Mouse (Mus musculus) bone marrow macrophage, adult 2 months (primary cell): ENCODE data around the gene Gm20388. TPM values are rescaled to one million over a fixed set of nuclear protein-coding genes. Genes with fewer than 3 reads are reported as not detected.

Source experiments
- H3K27ac ChIP-seq: 2 replicates; pipeline ENCODE4 v1.5.1; 2012; ENCODE audit warnings: low read depth, low read length; ENCODE audit not compliant: insufficient read depth
- H3K4me1 ChIP-seq: 2 replicates; pipeline ENCODE4 v1.6.1; 2012; ENCODE audit warnings: low read length; ENCODE audit not compliant: control insufficient read depth, insufficient read depth
- H3K4me3 ChIP-seq: 2 replicates; pipeline ENCODE4 v1.5.1; 2012; ENCODE audit warnings: mild to moderate bottlenecking, low read length, moderate library complexity; ENCODE audit not compliant: insufficient read depth
- CTCF ChIP-seq: IDR thresholded peaks from 2 replicates; pipeline ENCODE4 v1.5.1; 2012; ENCODE audit warnings: low read depth, mild to moderate bottlenecking, low read length, moderate library complexity
- POLR2A ChIP-seq: IDR thresholded peaks from 2 replicates; pipeline ENCODE4 v1.6.1; 2012; ENCODE audit warnings: mild to moderate bottlenecking, low read depth, low read length, borderline replicate concordance
- polyA plus RNA-seq: library from polyadenylated mRNA; stranded (reverse); fragments of >200 nt; gene quantifications from 2 replicates; pipeline ENCODE4 v1.2.4, GENCODE M21; 2012; ENCODE audit not compliant: missing spikeins, insufficient read depth, insufficient read length

Gm20388 gene
- polyA plus RNA-seq, 1 experiment: 32.7 TPM

GRCm38 (mm10) chr8:124294425-124294824 is 4383.8 kb downstream of the Gm20388 start:
- H3K4me3 ChIP-seq: no peak overlapping the region
- H3K27ac ChIP-seq: no peak overlapping the region
- TF ChIP-seq CTCF: no peak
- TF ChIP-seq POLR2A: no peak
- peaks cover 4% of the 10 kb centered on the region; the same call in 1 of the 2 replicates for H3K4me1 ChIP-seq

GRCm38 (mm10) chr8:124294900-124295299 is 4384.3 kb downstream of the Gm20388 start:
- no peak overlapping the region for H3K27ac ChIP-seq
- peaks cover 4% of the 10 kb centered on the region; the same call in 1 of the 2 replicates for H3K4me1 ChIP-seq
- H3K4me3 ChIP-seq: no peak overlapping the region
- TF ChIP-seq CTCF: no peak
- no peak for TF ChIP-seq POLR2A

GRCm38 (mm10) chr8:124295357-124295756 is 4384.7 kb downstream of the Gm20388 start:
- peaks cover 4% of the 10 kb centered on the region; the same call in 1 of the 2 replicates for H3K4me1 ChIP-seq
- H3K27ac ChIP-seq: no peak overlapping the region
- TF ChIP-seq CTCF (no peak), POLR2A (no peak)
- no peak overlapping the region for H3K4me3 ChIP-seq

GRCm38 (mm10) chr8:124301512-124301911 is 4390.9 kb downstream of the Gm20388 start:
- H3K27ac ChIP-seq: no peak overlapping the region
- no peak for TF ChIP-seq CTCF
- no peak for TF ChIP-seq POLR2A
- no peak overlapping the region for H3K4me3 ChIP-seq
- peaks cover 8% of the 10 kb centered on the region for H3K4me1 ChIP-seq

DNA sequence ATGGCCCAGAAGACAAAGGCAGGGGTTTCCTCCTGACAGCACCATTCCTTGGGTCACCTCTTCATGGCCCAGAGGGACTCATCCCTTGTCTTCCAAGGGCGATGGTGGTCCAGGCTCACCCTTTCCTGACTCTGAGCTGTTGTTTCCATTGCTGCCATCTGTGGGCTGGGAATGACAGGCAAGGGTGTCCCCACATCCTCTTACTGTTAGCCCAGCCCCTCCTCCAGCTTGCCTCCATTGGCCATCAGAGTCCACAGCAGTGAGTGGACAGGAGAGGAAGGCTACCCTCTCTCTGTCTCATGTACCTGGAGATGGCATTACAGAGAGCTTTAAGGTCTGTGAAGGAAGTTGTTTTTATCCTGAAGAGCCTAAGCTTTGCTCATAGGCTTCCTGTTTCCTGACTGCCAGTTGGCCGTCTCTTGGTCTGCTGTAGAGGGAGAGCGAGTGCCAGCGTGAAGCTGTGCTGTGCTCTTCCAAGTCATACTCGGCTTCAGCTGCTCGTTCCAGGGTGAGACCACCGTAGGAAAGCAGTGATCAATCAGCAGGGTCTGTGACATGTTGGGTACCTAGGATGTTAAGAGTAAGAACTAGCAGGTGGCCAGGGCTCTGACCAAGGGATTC is 4391.4 kb downstream of the Gm20388 start:
- Histone ChIP-seq H3K4me3 (no peak overlapping the region), H3K4me1 (peaks cover 8% of the 10 kb centered on the region), H3K27ac (no peak overlapping the region)
- TF ChIP-seq CTCF: no peak
- TF ChIP-seq POLR2A: no peak

DNA sequence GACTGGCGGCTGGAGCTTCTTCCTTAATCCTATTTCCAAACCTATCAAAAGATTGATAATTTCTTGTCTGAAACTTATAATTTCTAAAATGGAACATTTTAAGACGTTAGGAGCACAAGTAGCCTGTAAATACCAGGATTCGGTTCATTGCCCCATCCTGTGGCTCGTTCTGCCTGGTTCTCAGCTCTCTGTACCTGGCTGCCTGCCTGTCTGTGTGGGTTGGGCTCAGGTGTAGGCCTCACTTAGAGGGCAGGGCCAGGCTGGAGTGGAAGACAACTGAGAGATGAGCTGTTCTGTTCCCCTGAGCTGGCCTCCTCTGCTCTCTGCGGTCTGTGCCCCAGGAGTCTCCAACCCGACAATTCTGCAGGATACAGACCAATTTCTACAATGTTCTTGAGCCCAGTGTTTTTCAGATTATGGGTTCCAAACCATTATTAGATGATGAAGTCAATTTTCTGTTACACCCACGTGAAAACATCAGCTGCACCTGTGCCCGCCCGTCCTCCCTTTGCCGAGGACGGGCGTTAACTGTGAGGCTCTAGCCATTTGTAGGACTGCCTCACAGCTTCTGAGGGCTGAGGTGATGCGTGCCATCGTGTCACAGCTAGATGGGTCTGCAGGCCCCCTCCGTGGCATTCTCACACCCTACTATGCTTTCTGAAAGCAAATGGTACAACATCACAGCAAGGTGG is 4392.7 kb downstream of the Gm20388 start:
- Histone ChIP-seq H3K4me1 (peaks cover 8% of the 10 kb centered on the region), H3K27ac (no peak overlapping the region), H3K4me3 (no peak overlapping the region)
- TF ChIP-seq CTCF: no peak

GRCm38 (mm10) chr8:124304141-124304540 is 4393.5 kb downstream of the Gm20388 start:
- H3K4me3 ChIP-seq: no peak overlapping the region
- H3K4me1 ChIP-seq: peaks cover 8% of the 10 kb centered on the region
- TF ChIP-seq POLR2A: no peak
- TF ChIP-seq CTCF: no peak
- no peak overlapping the region for H3K27ac ChIP-seq

DNA sequence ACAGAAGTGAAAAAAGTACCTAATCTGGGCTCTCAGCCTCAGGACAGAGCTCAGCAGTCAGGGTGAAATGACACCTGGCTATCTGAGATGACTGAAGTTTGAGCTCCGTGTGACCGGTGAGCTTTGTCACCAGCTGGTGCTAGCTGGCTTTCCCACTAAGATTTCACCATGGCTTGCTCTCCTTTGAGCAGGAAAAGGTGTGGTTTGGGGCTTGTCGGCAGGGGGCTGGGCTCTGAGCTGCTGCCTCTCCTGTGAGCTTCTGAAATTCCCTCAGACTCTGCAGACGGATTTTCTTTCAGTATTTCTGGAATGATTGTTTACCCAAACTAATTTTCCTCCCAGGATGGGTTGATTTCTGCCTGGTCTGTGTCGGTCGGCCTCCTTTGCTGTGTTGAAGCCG is 4395.9 kb downstream of the Gm20388 start:
- no peak overlapping the region for H3K4me3 ChIP-seq
- TF ChIP-seq POLR2A (no peak), CTCF (no peak)
- peaks cover 8% of the 10 kb centered on the region for H3K4me1 ChIP-seq
- no peak overlapping the region for H3K27ac ChIP-seq

DNA sequence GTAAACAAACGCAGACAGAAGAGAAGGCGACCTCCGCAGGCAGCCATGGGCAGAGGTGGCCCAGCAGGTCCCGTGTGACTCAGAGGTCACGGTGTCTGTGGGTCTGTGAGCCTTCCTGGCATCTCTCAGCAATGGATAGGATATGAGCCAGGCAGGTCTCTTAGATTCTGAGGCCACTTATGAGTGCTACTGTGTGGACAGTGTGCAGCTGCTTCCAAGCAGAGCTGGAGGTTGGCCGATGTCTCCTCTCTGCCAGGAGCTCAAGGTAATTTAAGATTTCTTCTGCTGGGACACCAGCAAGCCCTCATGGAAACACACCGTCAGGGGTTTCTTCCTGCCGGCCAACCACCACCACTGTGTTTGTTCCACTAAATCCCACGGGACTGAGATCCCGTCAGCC is 4397.1 kb downstream of the Gm20388 start:
- Histone ChIP-seq H3K27ac (no peak overlapping the region), H3K4me3 (no peak overlapping the region), H3K4me1 (no peaks in the 10 kb centered on the region)
- no peak for TF ChIP-seq POLR2A
- no peak for TF ChIP-seq CTCF

DNA sequence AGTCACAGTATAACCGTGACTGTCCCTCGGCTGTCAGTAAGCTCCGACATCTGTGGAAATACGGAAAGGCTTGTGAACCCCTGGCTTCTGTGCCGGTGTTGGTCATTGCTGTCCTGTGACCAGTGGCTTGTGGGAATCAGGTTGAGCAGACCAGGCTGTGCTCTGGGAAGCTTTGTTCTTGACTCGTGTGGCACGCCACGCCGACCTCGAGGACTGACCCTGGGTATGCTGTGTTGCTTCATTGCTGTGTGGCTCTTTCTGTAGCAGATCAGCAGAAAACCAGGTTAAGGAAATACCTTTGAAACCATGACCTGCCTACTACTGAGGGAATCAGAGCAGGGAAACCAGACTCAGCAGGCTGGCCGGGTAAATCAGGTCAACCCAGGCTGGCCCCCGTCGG is 4399.9 kb downstream of the Gm20388 start:
- Histone ChIP-seq H3K4me3 (no peak overlapping the region), H3K27ac (no peak overlapping the region), H3K4me1 (no peaks in the 10 kb centered on the region)
- TF ChIP-seq POLR2A (no peak), CTCF (no peak)

DNA sequence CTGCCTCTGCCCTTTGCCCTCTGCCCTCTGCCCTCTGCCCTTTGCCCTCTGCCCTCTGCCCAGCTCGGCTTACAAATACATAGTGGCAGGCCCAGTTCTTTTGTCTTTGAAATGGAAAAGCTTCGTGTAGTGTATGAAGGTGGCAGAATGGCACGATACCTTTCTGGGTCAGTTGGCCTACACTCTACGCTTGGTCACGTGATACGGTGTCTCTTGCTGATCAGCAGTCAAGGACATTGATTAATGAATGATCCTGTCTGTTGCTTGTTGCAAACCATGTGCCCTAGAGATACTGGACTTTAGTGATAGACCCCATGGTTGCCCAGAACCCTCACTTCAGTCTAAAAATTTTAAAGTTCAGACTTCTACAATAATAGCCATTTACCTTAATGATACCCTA is 4400.5 kb downstream of the Gm20388 start:
- Histone ChIP-seq H3K27ac (no peak overlapping the region), H3K4me1 (no peaks in the 10 kb centered on the region), H3K4me3 (no peak overlapping the region)
- TF ChIP-seq CTCF (no peak), POLR2A (no peak)
